Mouse (Mus musculus): ENCODE data around the gene Tnfrsf13b.
"Not testable (repeated sequence)": the region's sequence is repeated elsewhere in the genome, so short reads cannot be mapped to it uniquely, and the experiment has no call there.

Gene Tnfrsf13b

GRCm38 (mm10) chr11:61127421-61128055, 983 bp downstream of the Tnfrsf13b start:
- DNase-seq (ENCODE audit: low read depth, low spot score) = no peak

GRCm38 (mm10) chr11:61129305-61129704, 2.8 kb downstream of the Tnfrsf13b start:
- no peak for DNase-seq (ENCODE audit: low read depth, low spot score)

DNA sequence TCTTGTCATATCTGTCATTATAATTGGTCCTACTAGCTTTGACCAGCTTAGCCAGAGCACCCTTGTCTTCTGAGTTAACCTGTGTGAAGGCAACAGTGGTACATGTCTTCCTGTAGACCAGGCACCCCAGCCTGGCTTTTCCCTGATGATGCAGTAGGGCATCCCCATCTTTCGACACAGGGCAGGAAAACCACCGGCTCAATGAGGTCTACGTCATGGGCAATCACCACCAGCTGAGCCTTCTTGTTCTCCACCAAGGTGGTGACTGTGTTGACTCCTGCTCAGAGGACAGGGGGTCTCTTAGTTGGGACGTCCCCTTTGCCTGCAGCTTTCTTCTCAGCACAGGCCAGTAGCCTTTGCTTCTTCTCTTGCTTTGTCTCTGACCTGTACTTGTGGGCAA, 4.1 kb downstream of the Tnfrsf13b start:
- not testable (repeated sequence) for DNase-seq (ENCODE audit: low read depth, low spot score)

GRCm38 (mm10) chr11:61132943-61133342, 6.4 kb downstream of the Tnfrsf13b start:
- DNase-seq (ENCODE audit: low read depth, low spot score) = no peak

DNA sequence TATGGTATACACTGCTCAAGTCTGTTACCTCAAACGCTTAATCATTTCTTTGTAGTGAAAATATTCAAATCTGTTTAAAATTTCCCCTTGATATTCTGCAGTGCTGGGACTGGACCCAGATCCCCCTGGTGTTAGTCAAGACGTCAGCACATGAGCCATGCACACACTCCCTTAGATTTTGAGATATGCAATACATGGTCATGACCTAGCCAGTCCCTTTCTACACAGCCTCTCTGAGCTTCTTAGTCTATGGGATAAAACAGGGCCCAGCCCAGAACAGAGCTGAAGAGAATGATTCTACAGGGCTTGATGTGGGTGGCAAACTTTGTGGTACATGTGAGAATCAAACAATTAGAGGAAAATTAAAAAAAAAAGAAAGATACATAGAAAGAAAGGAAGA, 15.1 kb downstream of the Tnfrsf13b start:
- no peak for DNase-seq (ENCODE audit: low read depth, low spot score)

- peak; percentile 17 for DNase-seq (ENCODE audit: low read depth, low spot score)
These were observed 15.7 kb downstream of the Tnfrsf13b start for GRCm38 (mm10) chr11:61142262-61142661.

- no peak for DNase-seq (ENCODE audit: low read depth, low spot score)
These were observed 16.5 kb downstream of the Tnfrsf13b start for GRCm38 (mm10) chr11:61142941-61143530.

DNA sequence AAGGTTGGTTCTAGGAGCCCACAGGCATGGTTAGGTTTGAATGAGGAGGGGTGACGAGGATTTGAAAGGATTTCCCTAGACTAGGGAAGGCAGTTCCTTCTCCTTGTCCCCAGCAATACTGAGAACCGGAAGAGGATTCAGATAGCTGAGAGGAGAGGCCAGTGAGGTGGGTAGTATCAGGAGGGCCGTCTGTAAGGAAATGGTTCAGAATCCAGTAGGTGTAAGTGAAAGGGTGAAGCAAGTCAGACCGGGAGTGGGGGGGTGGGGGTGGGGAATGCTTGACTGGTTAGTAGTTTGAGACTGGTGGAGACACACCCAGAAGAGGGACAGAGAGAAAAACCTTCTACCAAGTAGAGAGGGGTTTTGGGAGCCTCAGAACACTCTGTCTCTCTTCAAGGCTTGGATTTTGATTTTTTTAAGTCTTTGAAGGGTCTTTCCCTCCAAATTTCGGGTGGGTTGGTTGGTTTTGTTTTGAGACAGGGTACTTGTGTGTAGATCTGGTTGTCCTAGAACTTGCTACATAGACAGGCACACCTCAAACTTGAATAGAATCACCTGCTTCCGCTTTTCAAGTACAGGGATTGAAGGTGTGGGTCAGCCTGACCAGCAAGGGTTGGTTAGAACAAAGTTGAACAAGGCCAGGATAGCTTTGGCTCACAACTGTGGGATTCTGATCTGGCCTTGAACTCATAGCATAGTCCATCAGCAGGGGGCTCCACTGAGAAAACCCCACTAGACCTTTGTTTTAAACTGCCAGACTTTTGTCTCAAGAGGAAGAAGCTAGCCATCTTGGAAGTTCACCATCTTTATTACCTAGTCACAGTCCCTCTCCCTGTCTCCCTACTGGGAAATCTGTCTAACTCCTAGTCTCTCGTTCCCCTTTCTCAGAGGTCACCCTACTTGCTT, 17.3 kb downstream of the Tnfrsf13b start:
- peak; percentile 63 for DNase-seq (ENCODE audit: low read depth, low spot score)

GRCm38 (mm10) chr11:61145551-61145950, 19.0 kb downstream of the Tnfrsf13b start:
- no peak for DNase-seq (ENCODE audit: low read depth, low spot score)

DNA sequence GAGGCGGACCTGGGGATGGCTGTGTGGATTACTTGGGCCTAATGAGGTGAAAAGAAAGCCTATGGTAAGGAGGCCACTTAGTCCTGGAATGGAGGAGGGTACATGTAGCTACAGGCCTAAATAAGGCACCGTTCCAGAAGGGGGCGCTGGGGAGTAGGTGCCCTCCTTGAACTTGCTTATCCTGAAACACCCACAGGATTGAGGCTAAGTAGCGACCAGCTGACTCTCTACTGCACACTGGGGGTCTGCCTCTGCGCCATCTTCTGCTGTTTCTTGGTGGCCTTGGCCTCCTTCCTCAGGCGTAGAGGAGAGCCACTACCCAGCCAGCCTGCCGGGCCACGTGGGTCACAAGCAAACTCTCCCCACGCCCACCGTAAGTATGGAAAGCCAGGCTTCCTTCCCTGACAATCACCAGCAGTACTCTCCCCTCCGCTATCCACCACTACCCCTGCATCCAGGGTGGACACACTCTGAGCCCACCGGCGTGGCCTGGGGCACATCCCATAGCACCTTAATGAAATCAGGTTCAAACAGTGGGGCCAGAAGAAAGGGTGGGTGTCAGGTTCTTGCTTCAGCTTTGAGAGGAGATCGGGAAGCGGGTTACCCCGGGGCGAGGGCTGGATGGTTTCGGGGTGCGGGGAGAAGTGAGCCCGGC, 20.2 kb downstream of the Tnfrsf13b start:
- DNase-seq (ENCODE audit: low read depth, low spot score) = peak; percentile 93

GRCm38 (mm10) chr11:61147300-61147683, 20.7 kb downstream of the Tnfrsf13b start:
- DNase-seq (ENCODE audit: low read depth, low spot score) = peak; percentile 13

- DNase-seq (ENCODE audit: low read depth, low spot score) = no peak
These were observed 23.9 kb downstream of the Tnfrsf13b start for GRCm38 (mm10) chr11:61150233-61151001.

DNA sequence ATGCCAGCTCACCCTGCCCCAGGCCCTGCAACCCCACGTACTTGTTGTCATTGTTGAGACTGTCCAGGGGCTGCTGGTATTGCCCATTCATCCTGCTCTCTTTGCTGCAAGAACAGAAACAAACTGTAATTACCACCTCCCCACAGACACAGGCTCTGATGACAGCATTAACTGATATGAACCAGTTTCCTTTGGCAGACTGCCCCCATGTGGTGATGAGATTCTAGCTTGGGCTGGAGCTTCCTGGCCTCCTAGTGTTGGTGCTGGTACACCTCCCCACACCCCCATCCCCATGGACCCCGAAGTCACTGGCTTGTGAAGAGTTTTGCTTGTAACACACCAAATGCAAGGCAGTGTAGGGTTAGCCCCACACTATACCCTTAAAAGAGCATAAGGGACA, 29.2 kb downstream of the Tnfrsf13b start:
- peak; percentile 32 for DNase-seq (ENCODE audit: low read depth, low spot score)

GRCm38 (mm10) chr11:61158141-61158540, 31.6 kb downstream of the Tnfrsf13b start:
- DNase-seq (ENCODE audit: low read depth, low spot score) = no peak

DNA sequence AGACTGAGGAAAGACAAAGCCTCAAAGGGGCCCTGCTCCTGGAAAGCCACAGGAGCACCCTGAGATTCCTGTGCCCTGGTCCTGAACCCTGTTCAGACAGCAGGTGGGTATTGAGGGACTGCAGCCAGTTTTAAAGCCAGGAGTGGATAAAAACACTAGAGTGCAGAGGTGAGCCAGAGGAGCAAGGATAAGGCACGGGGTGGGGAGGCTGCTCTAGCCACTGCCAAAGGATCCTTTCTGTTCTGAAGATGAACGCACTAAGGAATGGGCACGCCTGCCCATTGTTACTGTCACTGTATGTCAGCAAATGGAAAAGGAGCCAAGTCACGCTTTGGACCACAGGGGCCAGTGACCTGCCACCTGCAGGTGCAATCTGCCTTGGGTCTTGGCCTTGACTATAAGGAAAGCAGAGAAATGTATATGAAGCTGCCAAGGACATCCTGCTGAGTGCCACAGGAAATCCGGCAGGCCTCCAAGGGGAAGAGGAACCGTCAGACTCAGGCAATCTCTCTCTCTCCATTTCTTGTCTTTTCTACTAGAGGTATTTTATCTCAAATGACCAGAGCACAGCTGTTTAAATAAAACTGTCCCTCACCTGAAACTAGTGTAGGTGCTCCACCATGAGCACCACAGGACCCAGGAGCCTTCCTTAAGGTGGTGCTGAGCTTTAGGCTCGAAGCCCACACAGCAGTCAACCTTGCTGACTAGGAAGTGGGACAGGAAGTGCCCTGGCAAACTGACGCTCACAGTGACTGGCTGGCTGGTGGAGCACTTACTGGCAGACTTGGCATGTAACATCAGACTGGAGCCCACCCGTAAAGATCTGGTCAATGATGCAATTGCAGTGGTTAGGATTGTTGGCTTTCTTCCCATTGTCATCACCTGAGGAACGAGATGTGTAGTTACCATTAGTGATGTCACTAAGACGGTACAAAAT, 33.5 kb downstream of the Tnfrsf13b start:
- DNase-seq (ENCODE audit: low read depth, low spot score) = no peak

- no peak for DNase-seq (ENCODE audit: low read depth, low spot score)
These were observed 34.6 kb downstream of the Tnfrsf13b start for GRCm38 (mm10) chr11:61161121-61161520.

DNA sequence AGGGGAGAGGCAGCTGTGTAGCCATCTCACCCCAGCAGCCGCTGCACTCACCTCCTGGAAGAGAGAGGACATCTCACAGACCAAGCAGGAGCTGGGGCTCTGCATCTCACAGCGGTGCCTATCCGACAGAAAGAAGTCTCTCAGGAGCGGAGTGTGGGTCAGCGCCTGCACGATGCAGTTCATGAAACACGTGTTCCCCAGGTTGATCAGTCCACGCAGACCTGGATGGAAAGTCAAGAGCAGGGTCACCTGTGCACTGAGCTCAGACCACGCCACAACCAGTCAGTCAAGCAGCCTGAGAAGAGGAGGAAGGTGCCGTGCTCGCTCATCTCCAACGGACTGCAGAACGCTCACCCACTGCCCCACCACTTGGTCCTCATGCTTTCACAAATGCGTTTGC, 36.2 kb downstream of the Tnfrsf13b start:
- DNase-seq (ENCODE audit: low read depth, low spot score) = no peak

GRCm38 (mm10) chr11:61163341-61163740, 36.8 kb downstream of the Tnfrsf13b start:
- DNase-seq (ENCODE audit: low read depth, low spot score) = no peak

GRCm38 (mm10) chr11:61164366-61164765, 37.8 kb downstream of the Tnfrsf13b start:
- no peak for DNase-seq (ENCODE audit: low read depth, low spot score)

- no peak for DNase-seq (ENCODE audit: low read depth, low spot score)
These were observed 38.3 kb downstream of the Tnfrsf13b start for GRCm38 (mm10) chr11:61164881-61165280.

Measured in ES-CJ7 (cell line).